Mouse (Mus musculus): ENCODE data around the gene Vwce. TPM values are rescaled to one million over a fixed set of nuclear protein-coding genes. Genes with fewer than 3 reads are reported as not detected.
A peak's percentile ranks its signal among the peaks of the same experiment; 100 is the strongest.

The Vwce gene
- total RNA-seq (2014; fragmentation: Nextera tagmentation): not detected in 2 replicates
- 1.1 TPM in 1 of 2 replicates, not detected in the other for total RNA-seq (2017)

- peak; percentile 69 for ATAC-seq (replicated peaks; ENCODE audit: poor library complexity, severe bottlenecking)
These were observed at the start of gene Vwce for GRCm38 (mm10) chr19:10634106-10634871. Gene Vwce (plus strand): TSS chr19:10634213.

- no peak for ATAC-seq (replicated peaks; ENCODE audit: poor library complexity, severe bottlenecking)
These were observed 48.9 kb upstream of the Vwce start for GRCm38 (mm10) chr19:10585112-10585511.

DNA sequence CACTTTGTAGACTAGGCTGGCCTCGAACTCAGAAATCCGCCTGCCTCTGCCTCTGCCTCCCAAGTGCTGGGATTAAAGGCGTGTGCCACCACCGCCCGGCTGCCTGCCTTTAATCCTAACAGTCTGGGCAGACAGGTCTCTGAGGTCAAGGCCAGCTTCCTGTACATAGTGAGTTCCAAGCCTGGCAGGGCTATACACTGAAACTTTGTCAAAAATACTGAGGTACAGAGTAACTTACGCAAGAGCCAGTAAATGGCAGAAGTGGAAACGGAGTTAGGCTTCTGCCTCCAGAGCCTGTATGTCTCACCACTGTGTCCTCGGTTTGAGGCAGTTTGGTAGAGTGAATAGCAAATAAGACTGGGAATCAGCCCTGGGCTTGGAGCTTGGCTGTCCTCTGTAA, 46.8 kb upstream of the Vwce start:
- ATAC-seq (replicated peaks; ENCODE audit: poor library complexity, severe bottlenecking): peak; percentile 62

DNA sequence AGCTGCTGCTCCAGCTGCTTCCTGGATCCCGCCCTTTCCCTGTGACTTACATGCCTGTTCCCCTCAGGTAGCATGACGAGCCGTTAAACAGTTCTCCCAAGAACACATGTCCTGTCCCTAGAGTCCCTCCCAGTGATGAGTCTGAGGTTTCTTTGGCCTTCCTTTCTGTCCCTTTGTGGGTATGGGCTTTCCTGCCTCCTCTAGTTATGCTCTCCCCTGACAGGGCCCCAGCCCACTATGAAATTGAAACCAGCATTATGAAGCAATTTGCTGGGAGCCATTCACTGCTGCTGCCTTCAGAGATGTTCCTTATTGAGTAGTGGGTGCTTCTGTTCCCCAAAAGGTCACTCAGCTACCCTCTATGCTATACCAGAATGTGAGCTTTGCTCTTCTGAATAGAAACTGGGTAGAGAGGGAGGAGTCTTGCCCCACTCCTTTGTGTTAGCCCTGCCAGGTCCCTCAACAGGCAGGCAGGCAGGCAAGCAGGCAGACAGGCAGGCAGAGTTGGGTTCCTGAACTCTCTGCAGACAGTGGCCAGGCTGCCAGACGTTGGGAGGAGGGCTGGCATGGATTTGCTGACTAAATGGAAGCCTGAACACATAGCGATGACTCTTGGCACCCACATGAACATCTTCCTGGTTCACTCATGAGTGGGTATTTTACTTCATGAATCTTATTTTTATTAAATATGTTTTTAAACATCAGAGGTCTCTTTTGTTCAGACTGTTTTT, 44.7 kb upstream of the Vwce start:
- ATAC-seq (replicated peaks; ENCODE audit: poor library complexity, severe bottlenecking): peak; percentile 82

DNA sequence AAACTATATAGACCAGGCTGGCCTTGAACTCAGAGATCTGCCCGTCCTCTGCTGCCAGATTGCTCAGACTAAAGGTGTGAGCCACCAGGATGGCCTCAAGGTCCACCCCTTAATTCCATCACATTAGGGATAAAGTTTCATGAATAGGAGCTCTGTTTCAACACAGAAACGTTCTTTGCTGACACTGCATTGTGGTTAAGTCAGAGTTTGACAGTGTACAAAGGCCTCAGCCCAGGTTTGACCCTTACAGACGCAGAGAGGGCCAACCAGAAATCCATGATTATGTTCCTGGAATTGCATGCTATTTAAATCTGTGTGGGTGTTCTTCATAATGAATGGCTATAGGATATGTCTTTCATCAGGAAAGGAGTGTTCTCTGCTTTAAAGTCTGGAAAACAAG, 43.7 kb upstream of the Vwce start:
- ATAC-seq (replicated peaks; ENCODE audit: poor library complexity, severe bottlenecking): no peak

DNA sequence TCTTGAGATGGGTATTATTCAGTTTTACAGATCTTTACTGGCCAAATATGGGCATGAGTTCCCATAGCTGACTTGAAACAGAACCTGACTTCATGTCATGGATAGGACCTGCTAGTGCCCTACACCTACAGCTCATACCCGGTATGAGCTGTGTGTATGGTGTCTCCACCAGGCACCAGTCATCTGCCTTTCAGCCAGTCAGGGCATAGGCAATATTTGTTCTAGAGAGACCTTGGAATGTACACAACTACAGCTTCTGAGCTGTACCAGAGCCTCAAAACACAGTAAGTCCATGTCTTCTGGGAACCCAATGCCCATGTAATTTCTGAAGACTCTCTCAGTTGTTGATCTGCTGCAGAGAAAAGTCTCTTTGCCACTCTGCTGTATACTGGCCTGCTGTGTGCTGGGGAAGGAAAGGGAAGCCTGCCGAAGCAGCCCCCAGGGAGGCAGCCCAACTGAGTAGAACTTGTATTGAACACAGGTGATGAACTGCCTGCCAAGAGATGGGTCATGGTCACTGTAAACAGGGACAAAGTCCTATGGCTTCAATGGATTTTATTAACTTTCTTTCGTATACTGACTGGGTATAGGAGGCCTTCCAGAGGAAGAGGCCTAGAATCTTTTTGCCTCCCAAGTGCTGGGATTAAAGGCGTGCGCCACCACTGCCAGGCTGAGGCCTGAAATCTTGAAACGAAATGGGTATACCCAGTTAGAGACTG, 42.2 kb upstream of the Vwce start:
- no peak for ATAC-seq (replicated peaks; ENCODE audit: poor library complexity, severe bottlenecking)

GRCm38 (mm10) chr19:10598188-10598587, 35.8 kb upstream of the Vwce start:
- ATAC-seq (replicated peaks; ENCODE audit: poor library complexity, severe bottlenecking): peak; percentile 56

GRCm38 (mm10) chr19:10599648-10600047, 34.4 kb upstream of the Vwce start:
- no peak for ATAC-seq (replicated peaks; ENCODE audit: poor library complexity, severe bottlenecking)

GRCm38 (mm10) chr19:10602247-10602769, 31.7 kb upstream of the Vwce start:
- no peak for ATAC-seq (replicated peaks; ENCODE audit: poor library complexity, severe bottlenecking)

- peak; percentile 36 for ATAC-seq (replicated peaks; ENCODE audit: poor library complexity, severe bottlenecking)
These were observed 31.2 kb upstream of the Vwce start for GRCm38 (mm10) chr19:10602787-10603186.

DNA sequence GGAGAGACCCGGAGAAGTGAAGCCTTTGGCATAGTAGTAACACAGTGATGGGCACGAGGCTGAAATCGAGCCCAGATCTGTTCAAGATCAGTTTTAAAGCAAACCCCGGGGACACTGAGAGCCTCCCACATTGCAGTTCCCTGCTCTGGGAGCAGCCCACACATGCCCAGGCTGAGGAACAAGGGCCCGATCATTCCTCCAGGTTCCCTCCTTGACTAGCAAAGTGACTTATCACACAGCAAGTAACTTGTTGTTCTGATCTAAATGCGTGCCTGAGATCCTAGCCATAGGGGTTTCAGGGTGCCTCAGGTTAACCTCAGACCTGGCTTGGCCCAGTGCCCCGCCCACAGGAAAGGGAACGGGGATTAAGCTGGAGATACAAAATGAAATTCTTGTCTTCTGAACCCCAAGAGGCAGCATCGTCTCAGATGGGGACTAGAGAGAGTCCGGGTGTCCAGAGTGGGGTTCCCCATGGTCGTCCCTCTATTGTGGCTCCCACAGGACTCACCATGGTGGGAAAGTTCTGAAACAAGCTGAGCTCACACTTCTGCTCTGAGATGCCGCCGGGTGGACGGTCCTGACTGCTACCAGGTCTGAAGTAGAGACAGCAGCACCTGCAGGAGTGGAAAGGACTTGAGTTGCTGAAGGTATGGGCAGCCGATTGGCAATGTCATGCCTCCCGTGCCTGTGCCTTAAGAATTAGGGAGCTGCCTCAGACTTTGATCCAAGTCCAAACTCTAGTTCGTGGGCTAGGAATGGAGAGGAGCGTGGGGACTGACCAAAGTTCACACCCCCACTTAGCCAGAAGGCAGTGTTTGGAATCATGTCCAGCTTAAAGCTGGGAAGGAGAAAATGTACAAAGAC, 30.1 kb upstream of the Vwce start:
- ATAC-seq (replicated peaks; ENCODE audit: poor library complexity, severe bottlenecking): no peak

DNA sequence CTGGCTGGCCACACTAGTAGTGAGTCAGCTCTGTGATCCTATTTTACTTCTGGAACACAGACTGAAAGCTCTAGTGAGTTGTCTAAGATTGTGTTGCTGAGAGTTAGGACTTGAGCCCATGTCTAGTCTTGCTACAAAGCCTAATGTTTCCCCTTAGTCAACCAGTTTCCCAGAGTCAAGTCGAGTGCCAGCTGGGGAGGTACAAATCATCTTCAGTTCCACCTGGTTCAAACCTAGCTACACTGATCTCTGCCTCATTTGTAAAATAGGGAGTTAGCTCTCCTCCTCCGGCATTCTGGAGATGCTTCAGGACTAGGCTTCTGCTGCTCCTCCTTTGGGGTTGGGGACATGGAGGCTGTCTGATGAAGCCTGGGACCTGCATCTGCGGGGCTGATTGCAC, 29.5 kb upstream of the Vwce start:
- no peak for ATAC-seq (replicated peaks; ENCODE audit: poor library complexity, severe bottlenecking)

DNA sequence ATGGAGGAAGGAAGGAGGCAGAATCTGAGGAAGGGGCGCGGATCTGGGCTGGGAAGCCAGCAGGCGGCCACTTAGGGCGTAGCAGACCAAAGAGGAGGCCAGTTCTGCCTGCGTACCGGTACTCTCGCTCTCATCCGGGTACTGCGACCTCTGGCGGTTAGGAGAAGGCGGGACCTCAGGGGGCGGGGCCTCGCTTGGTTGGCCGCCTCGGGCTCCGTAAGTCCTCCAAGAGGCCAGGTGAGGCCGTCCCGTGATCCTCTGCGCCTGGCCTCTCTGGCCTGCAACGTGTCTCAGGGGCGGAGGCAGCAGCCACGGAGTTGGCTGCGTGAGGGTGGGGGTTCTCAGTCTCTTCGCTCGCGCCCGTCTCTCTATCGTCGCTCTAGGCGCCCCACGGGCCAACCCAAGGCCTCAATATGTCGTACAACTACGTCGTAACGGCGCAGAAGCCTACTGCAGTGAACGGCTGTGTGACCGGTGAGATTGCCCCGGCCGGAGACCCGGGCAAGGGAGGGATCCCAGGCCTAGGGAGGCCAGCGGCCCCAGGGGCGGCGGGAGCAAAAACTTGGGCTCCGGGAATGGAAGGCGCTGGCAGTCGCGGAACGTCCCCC, 28.6 kb upstream of the Vwce start, which contains the start of the genes Ddb1 and Tkfc:
Gene Ddb1 (plus strand): TSS at position 35 of the 608 bp plus-strand sequence.
Gene Tkfc (minus strand): TSS at position 362 of the 608 bp plus-strand sequence.
- peak; percentile 90 for ATAC-seq (replicated peaks; ENCODE audit: poor library complexity, severe bottlenecking)

GRCm38 (mm10) chr19:10605901-10606622, 28.0 kb upstream of the Vwce start:
- no peak; the same call in 1 of the 2 replicates for ATAC-seq (replicated peaks; ENCODE audit: poor library complexity, severe bottlenecking)

DNA sequence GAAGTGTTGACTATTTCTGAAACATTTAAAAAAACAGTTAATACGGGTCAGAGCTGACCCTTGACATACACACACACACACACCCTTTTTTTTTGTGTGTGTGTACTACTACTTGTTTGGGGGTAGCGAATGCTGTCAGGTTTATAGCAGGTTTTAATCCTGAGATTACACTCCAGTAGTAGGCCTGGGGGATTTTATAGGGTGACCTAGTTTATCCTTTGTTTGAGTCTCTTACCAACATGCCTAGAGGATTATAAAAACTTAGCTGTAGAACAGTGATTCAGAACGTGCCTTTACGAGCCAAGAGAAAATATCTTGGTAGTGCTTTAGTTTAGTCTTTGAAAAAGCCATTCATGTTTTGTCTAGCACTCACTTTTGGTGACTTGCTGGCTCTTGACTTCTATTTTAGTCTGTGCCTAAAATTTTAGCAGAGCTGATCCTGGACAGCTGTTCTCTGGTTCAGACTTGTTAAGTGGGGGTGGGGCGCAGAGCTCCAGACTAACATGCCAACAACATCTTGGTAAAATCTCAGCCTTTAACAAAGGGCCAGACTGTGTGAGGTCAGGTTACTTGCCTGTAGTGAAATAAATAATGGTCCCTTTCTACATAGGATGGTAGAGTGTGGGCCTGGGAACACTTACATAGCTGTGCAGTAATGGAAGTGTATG, 25.3 kb upstream of the Vwce start:
- ATAC-seq (replicated peaks; ENCODE audit: poor library complexity, severe bottlenecking): no peak

GRCm38 (mm10) chr19:10634872-10635318, 882 bp downstream of the Vwce start:
- ATAC-seq (replicated peaks; ENCODE audit: poor library complexity, severe bottlenecking): peak; percentile 46

DNA sequence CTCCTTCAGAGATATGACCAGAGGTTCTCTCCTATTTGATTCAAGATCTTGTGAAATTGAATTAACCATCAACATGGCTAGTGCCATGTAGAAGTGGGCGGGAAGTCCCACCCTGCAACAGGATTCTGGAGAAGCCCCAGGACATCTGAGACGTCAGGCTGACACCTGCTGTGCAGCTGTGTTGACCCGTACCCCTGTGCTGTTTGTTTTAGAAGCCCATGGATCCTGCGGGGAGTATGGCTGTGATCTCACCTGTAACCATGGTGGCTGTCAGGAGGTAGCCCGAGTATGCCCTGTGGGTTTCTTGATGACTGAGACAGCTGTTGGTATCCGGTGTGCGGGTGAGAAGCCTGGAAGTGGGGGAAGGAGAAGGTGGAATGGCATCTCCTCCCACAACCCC, 3.8 kb downstream of the Vwce start:
- ATAC-seq (replicated peaks; ENCODE audit: poor library complexity, severe bottlenecking): no peak

GRCm38 (mm10) chr19:10640080-10640479, 6.1 kb downstream of the Vwce start:
- peak; percentile 55 for ATAC-seq (replicated peaks; ENCODE audit: poor library complexity, severe bottlenecking)
